Mouse (Mus musculus): ENCODE results near the gene Dhx58.

- no peak for TF ChIP-seq ZC3H11A (IDR thresholded peaks at IDR 0.05; ENCODE audit: borderline replicate concordance, low read depth, low read length)
- no peak for TF ChIP-seq ZNF384 (IDR thresholded peaks at IDR 0.05; ENCODE audit: low read depth, low read length)
Measured at GRCm38 (mm10) chr11:100722493-100723028, 18.5 kb upstream of the Dhx58 start.
